Mouse (Mus musculus) stomach, embryonic 14.5 days (tissue): ENCODE data around the gene Fbh1. TPM values are rescaled to one million over a fixed set of nuclear protein-coding genes. Genes with fewer than 3 reads are reported as not detected.
"Not testable (repeated sequence)": the region's sequence is repeated elsewhere in the genome, so short reads cannot be mapped to it uniquely, and the experiment has no call there.

Experiments
- ATAC-seq: fragments of 200-750 bp; cut with Nextera tagmentation; 2 replicates; pipeline ENCODE4 v1.8.0; 2017; ENCODE audit warnings: low read depth, moderate TSS enrichment; ENCODE audit not compliant: insufficient number of reproducible peaks, insufficient read depth, low FRiP score
- H3K27ac ChIP-seq: fragments of 300-500 bp; sonication (generic); 2 replicates; pipeline ENCODE4 v1.5.1; 2014; ENCODE audit warnings: mild to moderate bottlenecking, low read length, moderate library complexity, mixed read lengths
- H3K27me3 ChIP-seq: fragments of 300-500 bp; sonication (generic); 2 replicates; pipeline ENCODE4 v1.6.1; 2014; ENCODE audit warnings: low read length, control low read depth, mixed read lengths; ENCODE audit not compliant: control insufficient read depth, insufficient read depth
- H3K36me3 ChIP-seq: fragments of 300-500 bp; sonication (generic); 2 replicates; pipeline ENCODE4 v1.6.1; 2014; ENCODE audit warnings: mild to moderate bottlenecking, control low read depth, low read length, moderate library complexity, mixed read lengths; ENCODE audit not compliant: control insufficient read depth, insufficient read depth
- H3K4me1 ChIP-seq: fragments of 300-500 bp; sonication (generic); 2 replicates; pipeline ENCODE4 v1.6.1; 2014; ENCODE audit warnings: low read length, control low read depth, mixed read lengths; ENCODE audit not compliant: control insufficient read depth, insufficient read depth
- H3K4me2 ChIP-seq: fragments of 300-500 bp; sonication (generic); replicated peaks from 2 replicates; pipeline ENCODE4 v1.6.1; 2014; ENCODE audit warnings: low read depth, low read length, control low read depth
- H3K4me3 ChIP-seq: fragments of 300-500 bp; sonication (generic); 2 replicates; pipeline ENCODE4 v1.5.1; 2014; ENCODE audit warnings: low read depth, low read length, control low read depth
- H3K9ac ChIP-seq: fragments of 300-500 bp; sonication (generic); replicated peaks from 2 replicates; pipeline ENCODE4 v1.6.1; 2014; ENCODE audit warnings: low read depth, mild to moderate bottlenecking, control low read depth, low read length, moderate library complexity, mixed read lengths
- H3K9me3 ChIP-seq: fragments of 300-500 bp; sonication (generic); 2 replicates; pipeline ENCODE4 v1.6.1; 2016; ENCODE audit warnings: low read depth, low read length, control low read depth; ENCODE audit not compliant: control insufficient read depth
- WGBS: fragments of 180-500 bp; shearing (Covaris S2); extraction: QIAGEN DNeasy Blood & Tissue Kit; methylation state at CpG from one replicate; pipeline ENCODE4 v1.1.7; 2014; 5-methylcytosine and 5-hydroxymethylcytosine counted together
- polyA plus RNA-seq: library from polyadenylated mRNA; unstranded; fragments of >200 nt; fragmentation: Nextera tagmentation; extraction: Ambion mirVana; gene quantifications from 2 replicates; pipeline ENCODE4 v1.2.1, GENCODE M21; 2014

Gene Fbh1
- polyA plus RNA-seq, 1 experiment from 2014 or later = 136 TPM

- H3K27ac ChIP-seq, H3K4me1 ChIP-seq, H3K4me3 ChIP-seq, H3K9me3 ChIP-seq, ATAC-seq, H3K36me3 ChIP-seq, H3K4me2 ChIP-seq, H3K9ac ChIP-seq, H3K27me3 ChIP-seq: not testable (repeated sequence)
- WGBS = 51% methylated on average over 4 of the region's 4 CpGs
Measured at GRCm38 (mm10) chr2:11710101-11710500, 67.3 kb downstream of the Fbh1 start.

GRCm38 (mm10) chr2:11708538-11708937, 68.8 kb downstream of the Fbh1 start:
- H3K36me3 ChIP-seq = no peaks in the 10 kb centered on the region
- ATAC-seq = no peak
- H3K27me3 ChIP-seq = no peaks in the 10 kb centered on the region
- no peak overlapping the region for H3K4me2 ChIP-seq
- no peaks in the 10 kb centered on the region for H3K9me3 ChIP-seq
- peaks cover 5% of the 10 kb centered on the region; the same call in 1 of the 2 replicates for H3K4me1 ChIP-seq
- no peak overlapping the region for H3K4me3 ChIP-seq
- no peak overlapping the region for H3K27ac ChIP-seq
- H3K9ac ChIP-seq = no peak overlapping the region
- WGBS = 85% methylated on average over 5 of the region's 5 CpGs

GRCm38 (mm10) chr2:11706746-11707065, 70.7 kb downstream of the Fbh1 start:
- no peaks in the 10 kb centered on the region for H3K36me3 ChIP-seq
- H3K4me3 ChIP-seq = peak overlapping the region; percentile 47; the same call in 1 of the 2 replicates
- H3K9me3 ChIP-seq = no peaks in the 10 kb centered on the region
- peaks cover 5% of the 10 kb centered on the region; the same call in 1 of the 2 replicates for H3K4me1 ChIP-seq
- 38% methylated on average over 6 of the region's 6 CpGs for WGBS
- no peak for ATAC-seq
- no peaks in the 10 kb centered on the region for H3K27me3 ChIP-seq
- H3K4me2 ChIP-seq = peak overlapping the region; percentile 97
- H3K9ac ChIP-seq = no peak overlapping the region
- no peak overlapping the region for H3K27ac ChIP-seq

GRCm38 (mm10) chr2:11706030-11706745, 71.2 kb downstream of the Fbh1 start:
- Histone ChIP-seq H3K4me1 (peaks cover 5% of the 10 kb centered on the region; the same call in 1 of the 2 replicates), H3K36me3 (no peaks in the 10 kb centered on the region), H3K9me3 (no peaks in the 10 kb centered on the region), H3K27ac (no peak overlapping the region), H3K4me3 (peak overlapping the region; percentile 47), H3K4me2 (peak overlapping the region; percentile 97), H3K9ac (peak overlapping the region; percentile 47; the same call in 1 of the 2 replicates), H3K27me3 (no peaks in the 10 kb centered on the region)
- WGBS = 2% methylated on average over 28 of the region's 28 CpGs
- peak; percentile 70; the same call in 1 of the 2 replicates for ATAC-seq

- Histone ChIP-seq H3K27ac (no peak within 1 kb of the TSS), H3K9ac (peak within 1 kb of the TSS; percentile 47; the same call in 1 of the 2 replicates), H3K4me2 (peak within 1 kb of the TSS; percentile 97), H3K4me1 (peaks cover 5% of the 10 kb centered on the region; the same call in 1 of the 2 replicates), H3K36me3 (no peaks in the 10 kb centered on the region), H3K9me3 (no peaks in the 10 kb centered on the region), H3K27me3 (no peaks in the 10 kb centered on the region), H3K4me3 (peak within 1 kb of the TSS; percentile 47)
- WGBS = under 1% methylated on average over 37 of the region's 37 CpGs
- ATAC-seq = peak; percentile 62
Measured at GRCm38 (mm10) chr2:11705201-11706025, 72.0 kb downstream of the Fbh1 start, which contains the start of gene Il15ra. TSS of gene Il15ra (plus strand) at chr2:11705290.

- Histone ChIP-seq H3K4me2 (no peak overlapping the region), H3K27me3 (no peaks in the 10 kb centered on the region), H3K4me1 (no peaks in the 10 kb centered on the region), H3K36me3 (no peaks in the 10 kb centered on the region), H3K9me3 (no peaks in the 10 kb centered on the region), H3K4me3 (no peak overlapping the region), H3K27ac (no peak overlapping the region), H3K9ac (no peak overlapping the region)
- ATAC-seq = no peak
- WGBS = 92% methylated on average over 2 of the region's 2 CpGs
Measured at GRCm38 (mm10) chr2:11699905-11700304, 77.5 kb downstream of the Fbh1 start.

GRCm38 (mm10) chr2:11698994-11699393, 78.4 kb downstream of the Fbh1 start:
- Histone ChIP-seq H3K27me3 (no peaks in the 10 kb centered on the region), H3K36me3 (no peaks in the 10 kb centered on the region), H3K4me3 (no peak overlapping the region), H3K27ac (no peak overlapping the region), H3K4me1 (no peaks in the 10 kb centered on the region), H3K9ac (no peak overlapping the region), H3K9me3 (no peaks in the 10 kb centered on the region), H3K4me2 (no peak overlapping the region)
- WGBS = 57% methylated on average over 5 of the region's 5 CpGs
- no peak for ATAC-seq

GRCm38 (mm10) chr2:11695867-11696266, 81.5 kb downstream of the Fbh1 start:
- ATAC-seq = no peak
- WGBS = 57% methylated on average over 2 of the region's 2 CpGs
- H3K9ac ChIP-seq = no peak overlapping the region

More at GRCm38 (mm10) chr2:11695867-11696266, 81.5 kb downstream of the Fbh1 start:
- no peaks in the 10 kb centered on the region for H3K27me3 ChIP-seq
- H3K4me2 ChIP-seq = no peak overlapping the region
- H3K4me1 ChIP-seq = no peaks in the 10 kb centered on the region
- no peak overlapping the region for H3K27ac ChIP-seq
- H3K4me3 ChIP-seq = no peak overlapping the region
- H3K9me3 ChIP-seq = no peaks in the 10 kb centered on the region
- H3K36me3 ChIP-seq = no peaks in the 10 kb centered on the region
